Mouse (Mus musculus): ENCODE measurements around the gene Olfr905.

Olfr905 gene

DNA sequence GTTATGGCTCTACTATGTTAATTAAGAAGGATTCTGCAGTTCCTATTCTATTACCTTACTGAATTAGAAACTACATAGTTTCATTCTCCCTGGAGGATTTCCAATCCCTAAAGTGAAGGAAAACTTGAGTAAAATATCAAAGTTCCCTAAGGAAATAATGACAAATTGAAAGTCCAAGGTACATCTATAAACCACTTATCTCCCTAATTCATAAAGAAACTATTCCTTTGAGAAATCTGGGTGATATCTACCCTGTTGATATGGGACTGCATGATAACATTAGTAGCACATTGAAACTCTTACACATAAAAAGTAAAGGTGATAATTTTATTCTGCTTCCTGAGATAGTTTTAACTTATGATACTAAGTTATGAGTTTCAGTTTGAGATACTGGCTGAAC, at the start of gene Olfr905:
Gene Olfr905 (plus strand): TSS at position 301 of the 400 bp plus-strand sequence.
- no peak for DNase-seq (ENCODE audit: low spot score in 2 of 2)

DNA sequence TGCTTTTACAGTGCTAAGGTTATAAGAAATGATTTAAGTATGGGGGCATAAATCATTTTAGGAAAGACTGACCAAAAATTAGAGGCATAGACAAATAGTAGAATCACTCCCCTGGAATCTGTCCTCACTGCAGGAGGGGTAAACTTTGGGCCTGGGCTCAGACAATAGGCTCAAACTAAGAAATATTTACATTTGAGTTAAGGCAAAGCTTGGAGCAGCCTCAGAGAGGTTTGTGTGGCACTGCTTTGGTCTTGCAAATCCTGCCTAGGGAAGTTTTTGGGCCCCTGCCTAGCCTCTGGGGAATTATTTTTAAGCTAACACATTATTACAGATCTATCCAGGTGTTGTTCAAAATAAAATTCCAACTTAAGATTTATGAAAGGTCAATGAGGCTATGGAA, 47.1 kb upstream of the Olfr905 start:
- no peak for DNase-seq (ENCODE audit: low spot score in 2 of 2)

DNA sequence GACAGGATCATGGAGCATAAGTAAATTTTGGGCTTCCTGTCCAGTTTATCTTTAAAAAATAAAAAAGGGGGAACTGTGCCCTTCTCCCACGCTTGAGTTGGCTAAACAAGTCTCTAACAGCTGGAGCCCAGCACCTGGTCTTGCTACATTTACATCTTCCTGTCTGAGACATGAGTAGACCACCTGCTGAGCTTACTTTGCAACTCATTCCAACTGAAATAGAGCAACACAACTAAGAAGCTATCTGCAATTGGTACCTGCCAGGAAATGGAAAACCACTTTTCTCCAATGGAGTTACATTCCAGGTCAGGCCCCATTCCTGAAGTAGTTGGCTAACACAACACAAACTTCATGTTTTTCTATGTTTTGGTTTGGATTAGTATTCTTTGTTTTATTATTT, 43.9 kb upstream of the Olfr905 start:
- DNase-seq (ENCODE audit: low spot score in 2 of 2), result no peak

DNA sequence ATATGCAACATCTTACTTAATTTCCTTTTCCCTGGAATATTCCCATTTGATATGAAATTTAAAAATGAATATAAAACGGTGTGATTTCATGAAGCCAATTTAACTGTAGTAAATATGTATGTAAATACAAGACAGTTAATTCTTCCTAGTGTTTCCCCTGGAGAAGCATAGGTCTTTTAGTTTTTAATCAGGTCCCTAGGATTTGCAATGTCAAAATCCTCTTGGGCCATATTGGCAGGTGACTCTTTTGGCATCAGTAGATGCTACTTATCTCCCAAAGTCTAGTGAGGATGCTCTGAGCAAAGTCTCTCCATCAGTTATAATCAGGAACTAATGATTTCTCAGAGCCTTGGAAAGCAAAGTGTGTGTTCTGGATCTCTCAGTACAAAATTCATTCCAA, 41.8 kb upstream of the Olfr905 start, which contains the start of gene Olfr901:
Gene Olfr901 (plus strand): TSS at position 301 of the 400 bp plus-strand sequence.
- no peak for DNase-seq (ENCODE audit: low spot score in 2 of 2)

GRCm38 (mm10) chr9:38447352-38447751, 23.6 kb upstream of the Olfr905 start, which contains the start of gene Olfr902:
Gene Olfr902 (plus strand): TSS chr9:38447652.
- DNase-seq (ENCODE audit: low spot score in 2 of 2), result no peak

- no peak for DNase-seq (ENCODE audit: low spot score in 2 of 2)
Measured at GRCm38 (mm10) chr9:38462844-38463243, 8.1 kb upstream of the Olfr905 start, which contains the start of gene Olfr904. Gene Olfr904 (plus strand): TSS chr9:38463144.

- DNase-seq (ENCODE audit: low spot score in 2 of 2), result no peak
Measured at GRCm38 (mm10) chr9:38486785-38487184, 15.9 kb downstream of the Olfr905 start, which contains the start of gene Olfr906. Gene Olfr906 (plus strand): TSS chr9:38487085.

DNA sequence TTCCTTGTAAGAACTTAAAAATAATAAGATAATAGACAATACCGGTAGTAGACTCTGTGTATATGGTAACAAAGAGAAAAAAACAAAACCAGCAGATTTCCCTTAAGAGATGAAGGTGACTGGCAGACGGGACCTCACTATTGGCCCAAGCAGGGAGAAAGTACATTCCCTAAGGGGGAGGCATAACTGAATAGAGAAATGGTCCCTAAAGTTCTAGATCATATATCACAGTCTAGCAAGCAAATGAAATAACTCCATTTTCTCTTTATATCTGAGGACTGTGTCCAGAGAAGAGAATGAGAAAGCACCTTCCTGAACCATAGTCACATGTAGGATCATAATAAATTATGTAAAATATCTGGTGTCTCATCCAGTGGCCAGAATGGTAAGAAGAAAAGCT, 24.6 kb downstream of the Olfr905 start, which contains the start of gene Olfr907:
Gene Olfr907 (plus strand): TSS at position 301 of the 400 bp plus-strand sequence.
- DNase-seq (ENCODE audit: low spot score in 2 of 2), result no peak

- peak; percentile 7 to 50 for DNase-seq (ENCODE audit: low spot score in 2 of 2)
Measured at GRCm38 (mm10) chr9:38512353-38512752, 41.4 kb downstream of the Olfr905 start.

GRCm38 (mm10) chr9:38521280-38521679, 50.4 kb downstream of the Olfr905 start, which contains the start of gene Olfr911-ps1:
Gene Olfr911-ps1 (plus strand): TSS chr9:38521580.
- DNase-seq (ENCODE audit: low spot score in 2 of 2), result no peak
